Comparison of ENCODE assay signal across 1 mouse cellular context in genomic region chr11:32567000-32567855, GRCm38 (mm10).
TF ChIP-seq lines count a peak whose summit lies in the region.

No protein-coding gene starts in this region.

TF ChIP-seq in MEL, 35 proteins besides CTCF, POLR2A, EP300 and RAD21 (continued from another document):
- TF ChIP-seq SIN3A (IDR thresholded peaks at IDR 0.05; ENCODE audit: low read length) (no peak), NELFE (IDR thresholded peaks at IDR 0.05; ENCODE audit: low read depth, low read length) (no peak), RCOR1 (IDR thresholded peaks at IDR 0.05; ENCODE audit: low read depth, low read length) (no peak), JUND (IDR thresholded peaks at IDR 0.05; ENCODE audit: low read depth, low read length) (no peak), POLR2AphosphoS2 (IDR thresholded peaks at IDR 0.05; ENCODE audit: low read length) (no peak), ZMIZ1 (IDR thresholded peaks at IDR 0.05; ENCODE audit: low read depth, low read length) (no peak)
